Mouse (Mus musculus): ENCODE measurements at regions not wholly inside any gene's neighbourhood (a gene's known extent, or its start where the extent isn't known, plus 50 kb on each side); places are given as distances from the start of the nearest gene placed in this dataset.

DNA sequence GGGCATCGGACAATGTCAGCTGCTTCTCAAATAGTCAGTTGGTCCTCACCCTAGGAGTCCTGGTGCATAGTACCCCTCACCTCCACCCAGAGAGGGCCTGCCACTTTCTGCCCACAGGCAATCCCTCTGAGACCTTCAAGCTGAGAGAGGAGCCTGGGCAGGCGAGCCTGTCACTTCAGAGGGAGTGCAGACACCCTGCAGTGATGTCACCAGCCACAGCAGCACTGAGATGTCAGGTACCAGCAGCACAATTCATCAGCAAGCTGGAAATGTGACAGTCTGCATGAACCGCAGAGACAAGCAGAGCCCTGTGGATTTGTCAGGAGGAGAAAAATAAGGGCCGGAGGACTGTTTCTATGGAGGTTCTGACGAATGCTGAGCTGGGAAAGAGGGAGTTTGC is 324.3 kb downstream of the Qk start:
- in situ Hi-C loops (cut with MboI, MseI), result no loop called here

DNA sequence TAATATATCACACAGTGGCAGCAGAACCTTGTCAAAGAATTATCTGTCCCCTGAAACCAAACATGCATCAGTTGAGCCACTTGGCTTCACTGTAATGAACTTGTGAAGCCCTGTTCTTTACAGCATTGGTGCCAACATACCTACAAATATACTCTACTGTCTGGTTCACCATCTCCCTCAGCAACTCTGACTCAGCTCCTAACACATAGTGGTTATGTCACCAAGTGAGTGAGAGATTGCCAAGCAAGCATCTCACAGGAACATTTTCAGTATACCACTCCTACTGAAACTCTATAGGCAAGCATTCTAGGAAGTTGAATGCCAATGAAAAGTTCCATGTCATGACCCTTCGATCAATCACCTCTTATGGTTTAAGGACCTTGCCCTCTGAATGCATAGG is 321.2 kb upstream of the Pabpc6 start:
- in situ Hi-C loops (cut with MboI, MseI), result no loop called here

DNA sequence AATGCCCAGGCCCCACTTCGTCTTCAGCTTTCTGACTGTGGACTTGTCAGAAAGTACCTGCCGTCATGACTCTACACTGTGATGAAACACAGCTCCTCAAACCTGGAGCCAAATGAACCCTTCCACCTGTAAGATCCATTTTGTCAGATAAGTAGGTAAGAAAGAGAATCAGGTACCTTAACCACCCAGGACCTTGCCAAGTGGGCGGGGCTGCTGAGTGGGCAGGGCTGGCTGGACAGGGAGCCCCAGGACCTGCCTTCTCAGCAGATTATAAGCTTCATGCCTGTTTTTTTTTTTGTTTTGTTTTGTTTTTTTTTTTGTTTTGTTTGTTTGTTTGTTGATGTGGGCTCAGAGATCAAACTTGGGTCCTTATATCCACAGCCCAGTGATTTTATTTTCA is 311.8 kb upstream of the Pabpc6 start:
- in situ Hi-C loops (cut with MboI, MseI), result no loop called here

DNA sequence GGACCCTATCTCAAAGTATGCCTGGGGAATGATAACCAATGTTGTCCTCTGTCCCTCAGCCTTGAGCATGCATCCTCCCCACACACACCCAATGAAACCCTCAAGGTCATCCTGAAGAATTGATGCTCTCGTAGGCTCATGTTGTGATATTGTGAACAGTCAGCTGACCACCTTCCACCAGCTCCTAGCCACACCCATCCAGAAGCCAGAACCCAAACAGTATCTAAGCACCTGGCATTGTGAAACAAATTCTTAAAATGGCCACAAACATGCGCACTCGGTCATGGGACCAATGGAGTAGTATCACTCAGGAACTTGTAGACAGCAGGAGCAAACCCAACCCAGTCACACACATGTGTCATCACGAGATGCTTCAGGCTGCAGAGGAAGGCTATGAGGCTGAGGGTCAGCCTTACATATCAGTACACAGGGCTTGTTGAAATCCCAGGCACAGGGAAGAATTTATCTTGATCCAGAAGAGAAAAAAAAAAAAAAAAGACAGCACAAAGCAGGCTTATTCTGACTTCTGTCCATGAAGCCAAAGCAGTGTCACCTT is 307.4 kb upstream of the Pabpc6 start:
- in situ Hi-C loops (cut with MboI, MseI), result no loop called here

DNA sequence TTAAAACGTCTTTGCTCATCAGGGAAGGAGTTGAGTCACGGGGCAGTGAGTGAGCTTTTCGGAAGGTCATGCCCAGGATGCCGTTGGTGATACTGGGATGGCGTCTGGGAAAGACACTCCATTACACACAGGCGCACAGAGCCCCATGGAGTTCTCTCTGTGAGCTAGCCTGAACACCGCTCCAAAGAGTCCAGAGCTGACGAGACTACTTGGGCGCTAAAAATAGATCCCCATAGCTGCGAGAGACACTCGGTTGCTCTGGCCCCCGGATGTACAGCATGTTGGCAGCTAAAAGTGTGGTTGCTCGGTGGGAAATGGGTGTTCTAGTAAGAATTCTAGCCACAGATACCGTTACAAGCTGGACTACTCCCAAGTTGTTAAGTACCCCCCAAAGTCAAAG is 306.5 kb upstream of the Pabpc6 start:
- in situ Hi-C loops (cut with MboI, MseI), result no loop called here

DNA sequence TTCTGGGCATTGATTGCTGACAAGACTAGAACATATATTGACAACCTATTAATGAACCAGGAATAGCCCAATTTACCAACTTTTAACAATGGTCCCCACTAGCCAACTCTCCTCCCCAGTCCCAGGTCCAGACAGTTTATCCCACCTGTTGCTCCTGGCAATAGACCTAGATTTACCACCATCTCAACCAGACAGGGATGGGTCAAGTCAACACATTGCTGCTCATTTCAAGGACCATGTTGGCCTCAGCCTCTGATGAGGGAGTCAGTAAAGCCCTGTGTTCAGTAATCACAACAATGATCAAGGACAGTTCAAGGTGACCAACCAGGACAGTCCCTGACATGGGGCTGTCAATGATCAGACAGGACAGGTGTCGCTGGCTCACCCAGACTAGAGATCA is 305.6 kb upstream of the Pabpc6 start:
- in situ Hi-C loops (cut with MboI, MseI), result no loop called here

DNA sequence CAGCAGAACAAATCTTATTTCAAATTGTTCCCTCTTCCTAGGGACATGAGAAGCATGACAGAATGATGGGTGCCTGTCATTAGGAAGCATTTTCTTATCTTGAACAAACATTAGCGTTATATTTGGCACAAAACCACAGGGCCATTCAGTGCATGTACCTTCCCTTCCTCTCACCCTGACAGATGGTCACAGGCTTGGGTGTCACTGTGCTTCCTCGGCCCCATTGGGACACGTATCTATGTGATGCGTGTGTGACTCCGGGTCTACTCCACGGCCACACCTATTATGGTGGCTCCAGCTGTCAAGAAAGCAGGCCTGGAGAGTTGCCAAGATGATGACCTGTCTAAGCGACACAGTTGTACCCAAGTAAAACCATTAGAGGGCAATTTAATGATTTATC is 298.5 kb upstream of the Pabpc6 start:
- in situ Hi-C loops (cut with MboI, MseI), result no loop called here

DNA sequence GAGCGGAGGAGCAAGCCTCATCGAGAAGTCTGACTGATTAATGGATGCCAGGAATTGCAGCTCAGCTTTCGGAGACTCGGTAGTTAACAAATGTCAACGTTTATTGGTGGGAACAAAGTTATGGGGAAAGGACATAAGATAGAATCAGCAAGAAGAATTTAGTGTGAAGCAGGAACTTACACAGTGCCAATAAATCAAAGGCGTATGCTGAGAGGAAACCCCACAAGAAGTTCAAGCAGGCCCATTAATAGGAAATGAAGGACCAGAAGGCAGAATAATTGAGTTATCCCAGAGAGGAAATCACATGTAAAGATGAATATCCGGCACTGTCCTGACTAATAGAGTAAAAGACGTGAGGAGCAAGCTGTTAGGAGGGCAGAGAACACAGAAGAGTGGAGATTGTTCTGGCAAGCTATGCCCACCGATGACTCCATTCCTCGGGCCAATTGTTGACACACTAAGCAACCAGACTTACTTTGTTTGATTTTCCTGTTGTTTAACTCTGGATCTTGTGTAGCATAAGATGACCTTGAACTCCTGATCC is 293.4 kb upstream of the Pabpc6 start:
- in situ Hi-C loops (cut with MboI, MseI), result no loop called here

DNA sequence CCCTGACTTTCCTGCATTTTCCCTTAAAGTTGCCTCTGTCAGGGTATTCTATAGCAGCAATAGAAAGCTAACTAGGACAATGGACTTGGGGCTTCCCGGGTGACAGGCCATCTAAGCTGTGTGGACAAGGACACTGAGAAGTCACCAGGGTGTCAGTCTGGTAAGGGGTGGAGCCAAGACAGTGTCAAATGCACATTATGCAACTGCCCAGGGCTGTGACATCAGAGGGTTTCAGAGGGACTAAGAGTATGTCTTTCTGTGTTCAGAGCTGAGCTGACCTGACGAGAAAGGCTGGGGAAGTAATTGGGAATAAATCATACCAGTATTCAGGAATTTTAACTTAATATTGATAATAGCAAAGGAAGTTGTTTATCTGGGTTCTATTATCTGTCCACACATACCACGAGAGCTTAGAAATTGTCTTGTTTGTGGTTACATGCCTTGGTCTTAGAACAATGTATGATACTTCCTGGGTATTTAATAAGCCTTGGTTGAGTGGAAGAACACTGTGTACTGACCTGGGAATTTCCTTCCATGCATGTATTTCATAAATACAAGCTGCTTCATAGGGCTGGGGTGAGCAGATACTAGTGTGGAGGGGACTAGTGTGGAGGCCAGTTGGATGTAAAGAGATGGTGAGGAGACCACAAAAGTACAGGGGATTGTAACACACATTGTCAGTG is 279.6 kb upstream of the Pabpc6 start:
- in situ Hi-C loops (cut with MboI, MseI), result no loop called here

DNA sequence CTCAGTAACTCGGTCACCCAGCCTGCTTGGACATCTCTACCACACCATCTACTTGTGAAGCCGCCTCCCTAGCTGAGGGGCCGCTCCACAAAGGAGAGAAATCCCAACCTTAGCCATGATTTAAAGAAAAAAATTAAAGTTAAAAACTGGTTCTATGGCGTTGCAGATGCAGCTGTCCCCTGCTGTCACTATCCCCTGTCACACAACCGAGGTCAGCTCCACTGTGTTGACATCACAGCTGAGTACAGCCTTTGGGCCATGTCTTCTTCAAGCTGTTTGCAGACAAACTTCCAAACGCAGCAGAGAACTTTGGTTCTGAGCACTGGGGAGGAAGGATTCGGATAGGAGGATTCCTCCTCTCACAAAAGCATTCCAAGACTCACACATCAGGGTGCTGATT is 278.1 kb upstream of the Pabpc6 start:
- in situ Hi-C loops (cut with MboI, MseI), result no loop called here

DNA sequence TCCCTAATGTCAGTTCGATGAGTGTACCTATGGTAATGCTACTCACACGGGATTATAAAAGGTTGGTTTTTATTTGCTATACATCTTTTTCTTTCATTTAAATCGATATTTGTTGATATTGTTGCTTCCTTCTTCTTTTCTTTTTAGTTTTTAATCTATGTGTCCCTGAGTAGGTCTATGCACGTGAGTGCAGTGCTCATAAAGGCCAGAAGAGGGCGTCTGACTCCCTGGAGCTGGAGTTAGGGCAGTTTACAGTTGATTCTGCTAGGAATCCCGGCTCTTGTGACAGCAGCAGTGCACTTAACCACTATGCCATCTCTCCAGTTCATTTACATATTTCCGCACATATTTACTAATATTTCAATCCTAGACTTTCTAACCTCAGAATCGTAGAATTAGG is 275.0 kb upstream of the Pabpc6 start:
- in situ Hi-C loops (cut with MboI, MseI), result no loop called here

DNA sequence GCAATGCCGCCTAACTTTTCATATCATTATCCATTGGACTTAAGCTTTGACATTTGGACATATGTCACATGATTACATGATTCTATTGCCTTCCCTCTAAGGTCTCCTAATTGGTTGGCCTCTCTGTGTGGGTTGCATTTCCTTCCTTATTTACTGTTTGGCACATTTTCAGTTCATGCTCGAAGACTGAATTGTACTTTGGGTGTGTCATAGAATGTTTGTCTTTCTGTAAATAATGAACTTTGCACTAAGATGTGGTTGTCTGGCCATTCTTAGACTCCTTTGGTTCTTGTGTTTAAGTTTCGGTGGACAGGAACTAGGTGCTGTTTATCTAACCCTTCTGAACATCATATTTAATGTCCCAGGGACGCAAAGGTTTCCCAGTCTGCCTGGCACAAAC is 272.7 kb upstream of the Pabpc6 start:
- in situ Hi-C loops (cut with MboI, MseI), result no loop called here

DNA sequence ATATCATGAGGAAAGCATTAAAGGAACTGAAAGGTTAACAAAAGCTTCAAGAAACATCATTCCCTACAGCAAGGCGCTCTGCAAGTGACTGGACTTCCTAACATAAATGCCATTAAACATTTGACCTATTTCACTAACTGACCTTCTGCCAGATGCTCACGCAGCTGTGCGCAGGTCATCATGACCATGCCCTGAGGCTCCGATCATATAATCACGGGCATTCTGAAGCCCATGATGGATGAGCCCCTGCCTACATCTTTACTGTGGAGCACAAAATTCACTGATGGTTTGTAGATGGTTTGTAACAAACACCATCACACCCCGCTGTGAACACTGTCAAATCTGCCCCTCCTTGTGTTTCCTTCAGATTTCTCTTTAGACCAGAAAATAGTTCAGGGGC is 270.1 kb upstream of the Pabpc6 start:
- in situ Hi-C loops (cut with MboI, MseI), result no loop called here

DNA sequence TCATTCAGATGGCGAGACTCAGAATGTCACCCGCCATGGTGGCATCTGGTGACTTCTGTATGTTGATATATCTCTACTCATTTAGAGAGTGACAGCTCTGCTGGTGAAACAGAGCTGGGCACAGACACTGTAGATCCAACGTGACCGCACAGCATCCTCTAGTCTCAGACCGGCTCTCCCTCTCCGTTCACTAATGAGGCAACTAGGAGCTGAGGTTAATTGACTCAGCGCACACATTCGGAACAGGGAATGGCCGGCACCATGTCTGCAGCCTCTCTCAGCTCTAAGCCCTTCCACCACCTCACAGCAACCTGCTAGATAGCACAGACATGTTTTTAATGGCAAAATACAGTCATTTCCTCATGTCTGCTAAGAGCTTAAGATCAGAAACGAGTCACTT is 268.9 kb upstream of the Pabpc6 start:
- in situ Hi-C loops (cut with MboI, MseI), result no loop called here

DNA sequence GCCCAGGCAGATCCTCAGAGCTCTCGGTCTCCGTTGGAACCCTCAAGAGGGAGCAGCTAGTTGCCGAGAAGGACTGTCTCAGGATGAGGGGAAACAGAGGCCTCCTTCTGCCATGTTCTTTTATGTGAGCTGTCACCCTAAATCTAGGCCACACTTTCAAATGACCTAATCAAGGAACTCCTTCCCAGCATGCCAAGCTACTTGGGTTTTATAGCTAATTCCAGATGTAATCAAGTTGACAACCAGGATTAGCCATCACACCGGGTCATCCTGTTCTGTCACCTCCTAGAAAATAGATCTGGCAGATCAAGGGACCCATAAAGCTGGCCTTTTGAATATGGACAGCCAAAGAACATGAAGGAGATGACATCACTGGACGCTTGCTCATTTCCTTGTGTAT is 267.7 kb upstream of the Pabpc6 start:
- in situ Hi-C loops (cut with MboI, MseI), result no loop called here

DNA sequence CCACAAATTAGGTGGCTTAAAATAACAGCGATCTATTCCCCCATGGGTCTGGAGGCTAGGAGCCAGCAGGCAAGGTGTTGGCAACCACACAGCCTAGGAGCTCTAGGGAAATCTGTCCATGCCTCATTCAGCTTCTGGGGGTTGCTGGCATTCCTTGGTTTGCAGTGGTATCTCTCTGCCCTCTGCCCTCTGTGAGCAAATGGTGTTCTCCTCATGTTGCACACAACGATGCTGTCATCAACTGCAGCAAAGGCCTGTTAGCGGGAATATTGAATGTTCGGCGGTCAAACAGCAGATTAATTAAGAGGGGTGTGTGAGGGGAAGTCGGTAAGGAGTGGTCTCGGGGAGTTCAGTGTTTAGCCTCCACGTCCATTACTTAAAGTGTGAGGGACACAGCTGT is 262.7 kb upstream of the Pabpc6 start:
- in situ Hi-C loops (cut with MboI, MseI), result no loop called here

DNA sequence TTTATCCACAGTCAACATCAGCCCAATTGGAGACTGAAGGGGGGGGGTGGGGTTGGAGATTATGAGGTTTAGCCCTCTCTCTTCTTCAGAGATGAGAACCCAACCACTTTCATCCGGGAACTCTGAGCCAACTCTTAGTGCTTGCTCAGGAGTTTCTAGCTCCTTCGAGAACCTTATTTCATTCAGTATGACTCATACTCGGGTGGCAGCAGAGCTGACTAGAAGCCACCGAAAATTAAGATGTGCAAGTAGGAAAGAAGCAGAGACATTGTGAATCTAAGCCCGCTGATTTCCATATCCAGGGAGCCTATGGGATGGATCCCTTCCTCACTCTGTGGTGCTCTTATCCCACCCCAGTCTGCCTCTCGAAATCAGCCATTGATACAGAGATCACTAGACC is 262.0 kb upstream of the Pabpc6 start:
- in situ Hi-C loops (cut with MboI, MseI), result no loop called here

DNA sequence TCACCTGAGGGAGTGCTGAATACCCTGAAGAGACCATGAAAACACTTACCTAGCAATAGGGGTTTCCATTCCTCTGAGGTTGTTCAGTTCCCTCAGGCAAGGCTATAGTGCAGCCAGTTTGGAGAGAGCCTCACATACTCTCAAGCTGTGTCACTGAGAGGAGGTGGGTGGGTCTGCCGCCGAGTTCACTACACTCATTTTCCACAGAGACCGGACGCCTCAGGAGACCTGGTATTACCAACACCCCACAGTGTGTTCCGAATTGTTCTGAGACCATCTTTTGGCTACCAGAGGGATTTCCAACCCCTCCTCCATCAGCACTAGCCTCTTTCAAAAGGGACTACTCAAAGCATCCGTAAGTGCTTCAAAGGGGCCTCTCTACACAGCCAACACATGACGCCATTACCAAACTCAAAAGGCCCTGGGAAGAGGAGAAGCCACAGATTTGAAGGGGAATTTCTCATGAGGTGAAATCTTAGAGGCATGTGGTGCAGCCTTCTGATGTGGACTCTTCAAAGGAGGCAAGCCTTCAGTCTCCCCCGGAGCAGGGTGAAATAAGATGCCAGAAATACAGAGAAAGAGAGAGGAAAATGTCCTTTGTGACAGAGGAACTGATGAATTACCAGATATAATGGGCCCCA is 260.1 kb upstream of the Pabpc6 start:
- in situ Hi-C loops (cut with MboI, MseI), result no loop called here

DNA sequence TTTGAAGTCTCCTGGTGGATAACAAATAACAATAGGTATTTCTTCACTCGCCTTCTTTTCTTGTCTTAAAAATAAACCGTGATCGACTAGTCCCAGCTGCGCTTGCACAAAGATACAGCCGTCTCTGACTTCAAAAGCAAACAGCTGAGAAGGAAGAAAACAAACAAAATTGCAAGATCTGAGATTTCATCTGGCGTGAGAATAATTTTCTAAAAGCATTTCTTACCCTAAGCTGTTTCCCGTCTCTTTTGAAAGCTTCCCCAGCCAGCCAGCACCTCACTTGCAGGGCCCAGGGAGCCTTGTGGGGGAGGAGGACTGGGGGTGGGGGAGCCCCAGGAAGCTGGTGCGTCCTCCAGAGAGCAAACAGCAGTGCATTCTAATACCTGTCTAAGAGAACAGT is 258.2 kb upstream of the Pabpc6 start:
- in situ Hi-C loops (cut with MboI, MseI), result no loop called here

DNA sequence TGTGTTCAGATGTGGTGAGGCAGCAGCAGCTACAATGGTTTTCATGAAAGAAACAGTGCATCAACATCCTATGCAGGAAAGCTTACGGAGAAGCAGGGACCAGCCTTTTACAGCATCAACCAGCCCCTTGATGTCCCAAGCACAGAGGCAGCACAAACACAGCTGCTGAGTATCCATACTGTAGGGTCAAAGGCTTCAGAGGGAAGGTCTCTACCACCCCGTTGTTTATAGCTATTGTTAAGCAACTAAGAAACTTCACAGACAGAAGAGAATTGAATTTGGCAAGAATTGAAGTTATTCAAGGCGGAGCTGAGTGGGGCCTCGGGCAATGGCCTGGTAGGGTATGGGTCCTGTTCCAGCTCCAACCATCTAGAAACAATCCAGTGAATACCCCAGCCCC is 256.8 kb upstream of the Pabpc6 start:
- in situ Hi-C loops (cut with MboI, MseI), result no loop called here

DNA sequence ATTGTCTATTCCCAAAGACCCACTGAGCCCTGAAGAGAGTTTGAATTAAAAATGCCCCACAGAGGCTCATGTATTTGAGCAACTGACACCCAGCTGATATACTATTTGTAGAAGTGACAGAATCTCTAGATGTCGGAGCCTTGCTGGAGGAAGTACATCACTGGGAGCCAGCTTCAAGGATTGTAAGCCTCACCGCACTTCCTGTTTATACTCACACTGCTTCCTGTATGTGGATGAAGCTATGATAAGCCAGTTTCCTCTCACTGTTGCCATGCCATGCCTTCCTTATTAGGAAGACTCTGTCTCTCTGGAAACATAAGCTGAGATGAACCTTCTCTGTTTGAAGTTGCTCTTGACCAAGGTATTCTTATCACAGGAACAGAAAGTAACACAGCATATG is 251.8 kb upstream of the Pabpc6 start:
- in situ Hi-C loops (cut with MboI, MseI), result no loop called here

DNA sequence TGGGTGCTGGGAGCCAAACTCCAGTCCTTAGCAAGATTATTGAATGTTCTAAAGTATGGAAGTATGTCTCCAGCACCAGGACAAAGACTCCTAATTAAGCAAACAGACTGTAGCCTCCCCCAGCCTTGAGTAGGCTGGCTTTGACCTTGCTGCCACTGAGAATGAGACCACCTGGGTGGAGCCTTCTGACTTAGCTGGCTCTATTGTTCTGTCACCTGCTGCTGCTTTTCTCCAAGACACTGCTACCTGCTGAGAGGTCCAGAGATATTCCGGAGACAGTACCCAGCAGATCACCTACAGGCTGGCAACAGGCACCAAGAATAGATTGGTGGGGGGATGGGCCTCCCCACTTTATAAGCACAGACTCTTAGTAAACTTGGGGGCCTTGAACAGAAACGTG is 247.5 kb upstream of the Pabpc6 start:
- in situ Hi-C loops (cut with MboI, MseI), result no loop called here

DNA sequence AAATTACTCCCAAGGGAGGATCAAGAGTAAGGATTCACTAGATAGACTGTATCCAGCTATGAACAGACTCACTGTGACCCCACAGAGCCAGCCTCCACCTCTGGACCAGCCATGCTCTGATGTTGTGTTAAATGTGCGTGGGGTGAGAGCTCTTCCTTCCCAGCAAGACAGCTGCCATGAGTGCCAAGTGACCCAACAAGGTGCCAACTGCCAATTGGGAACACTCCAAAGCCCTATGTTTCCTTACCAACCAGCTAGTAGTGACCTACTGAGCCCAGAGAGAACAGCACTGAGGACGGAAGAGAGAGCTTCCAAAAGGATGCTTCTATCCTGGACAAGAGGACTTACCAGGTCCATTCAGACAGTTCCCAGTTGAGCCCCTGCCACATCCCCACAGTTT is 241.3 kb upstream of the Pabpc6 start:
- in situ Hi-C loops (cut with MboI, MseI), result no loop called here
